Mouse (Mus musculus): Measurements from ENCODE around the gene Papola. TPM values are rescaled to one million over a fixed set of nuclear protein-coding genes. Genes with fewer than 3 reads are reported as not detected.

Gene Papola
- polyA plus RNA-seq, 1 experiment: 72.7 TPM

- no peaks in the 10 kb centered on the region for H3K79me2 ChIP-seq (ENCODE audit: control insufficient read depth, insufficient read depth)
- no peaks in the 10 kb centered on the region for H3K79me3 ChIP-seq (ENCODE audit: low read depth)
- H3ac ChIP-seq (ENCODE audit: control insufficient read depth, insufficient read length, low read depth): no peak overlapping the region
- H3K4me3 ChIP-seq (ENCODE audit: insufficient read depth, poor library complexity, severe bottlenecking): no peak overlapping the region
- no peaks in the 10 kb centered on the region for H3K27me3 ChIP-seq (ENCODE audit: control insufficient read depth, insufficient read depth, insufficient read length)
- no peaks in the 10 kb centered on the region for H3K36me3 ChIP-seq (ENCODE audit: control insufficient read depth, insufficient read depth)
- TF ChIP-seq FOSL1 (IDR thresholded peaks at IDR 0.05; ENCODE audit: insufficient read depth, low read length, poor library complexity, severe bottlenecking) (no peak), MYOG (IDR thresholded peaks at IDR 0.05; ENCODE audit: control insufficient read depth, extremely low read depth, insufficient read length) (no peak), CTCF (IDR thresholded peaks at IDR 0.05; ENCODE audit: control insufficient read depth, insufficient read depth, insufficient read length) (no peak), CEBPB (IDR thresholded peaks at IDR 0.05; ENCODE audit: low read depth) (no peak), MAX (IDR thresholded peaks at IDR 0.05) (no peak), MYOD1 (IDR thresholded peaks at IDR 0.05; ENCODE audit: control insufficient read depth, insufficient read length, low read depth) (no peak), USF1 (IDR thresholded peaks at IDR 0.05; ENCODE audit: low read depth) (no peak)
These were observed 36.4 kb upstream of the Papola start for GRCm38 (mm10) chr12:105748114-105748513.

GRCm38 (mm10) chr12:105753813-105754212, 30.7 kb upstream of the Papola start:
- TF ChIP-seq FOSL1 (IDR thresholded peaks at IDR 0.05; ENCODE audit: insufficient read depth, low read length, poor library complexity, severe bottlenecking): no peak
- no peak for TF ChIP-seq CEBPB (IDR thresholded peaks at IDR 0.05; ENCODE audit: low read depth)
- TF ChIP-seq CTCF (IDR thresholded peaks at IDR 0.05; ENCODE audit: control insufficient read depth, insufficient read depth, insufficient read length): no peak
- no peak for TF ChIP-seq MYOD1 (IDR thresholded peaks at IDR 0.05; ENCODE audit: control insufficient read depth, insufficient read length, low read depth)
- TF ChIP-seq USF1 (IDR thresholded peaks at IDR 0.05; ENCODE audit: low read depth): no peak
- TF ChIP-seq MAX (IDR thresholded peaks at IDR 0.05): no peak
- no peak for TF ChIP-seq MYOG (IDR thresholded peaks at IDR 0.05; ENCODE audit: control insufficient read depth, extremely low read depth, insufficient read length)
- no peak overlapping the region for H3ac ChIP-seq (ENCODE audit: control insufficient read depth, insufficient read length, low read depth)
- H3K36me3 ChIP-seq (ENCODE audit: control insufficient read depth, insufficient read depth): no peaks in the 10 kb centered on the region
- no peaks in the 10 kb centered on the region for H3K79me3 ChIP-seq (ENCODE audit: low read depth)
- no peak overlapping the region for H3K4me3 ChIP-seq (ENCODE audit: insufficient read depth, poor library complexity, severe bottlenecking)
- no peaks in the 10 kb centered on the region for H3K27me3 ChIP-seq (ENCODE audit: control insufficient read depth, insufficient read depth, insufficient read length)
- H3K79me2 ChIP-seq (ENCODE audit: control insufficient read depth, insufficient read depth): no peaks in the 10 kb centered on the region

GRCm38 (mm10) chr12:105757816-105758497, 26.5 kb upstream of the Papola start:
- no peaks in the 10 kb centered on the region for H3K79me3 ChIP-seq (ENCODE audit: low read depth)
- H3K27me3 ChIP-seq (ENCODE audit: control insufficient read depth, insufficient read depth, insufficient read length): no peaks in the 10 kb centered on the region
- H3K36me3 ChIP-seq (ENCODE audit: control insufficient read depth, insufficient read depth): no peaks in the 10 kb centered on the region
- no peak overlapping the region for H3ac ChIP-seq (ENCODE audit: control insufficient read depth, insufficient read length, low read depth)
- H3K79me2 ChIP-seq (ENCODE audit: control insufficient read depth, insufficient read depth): no peaks in the 10 kb centered on the region
- H3K4me3 ChIP-seq (ENCODE audit: insufficient read depth, poor library complexity, severe bottlenecking): no peak overlapping the region
- TF ChIP-seq FOSL1 (IDR thresholded peaks at IDR 0.05; ENCODE audit: insufficient read depth, low read length, poor library complexity, severe bottlenecking) (no peak), CTCF (IDR thresholded peaks at IDR 0.05; ENCODE audit: control insufficient read depth, insufficient read depth, insufficient read length) (no peak), MYOD1 (IDR thresholded peaks at IDR 0.05; ENCODE audit: control insufficient read depth, insufficient read length, low read depth) (no peak)

GRCm38 (mm10) chr12:105758911-105759310, 25.6 kb upstream of the Papola start:
- TF ChIP-seq MYOG (IDR thresholded peaks at IDR 0.05; ENCODE audit: control insufficient read depth, extremely low read depth, insufficient read length) (no peak), USF1 (IDR thresholded peaks at IDR 0.05; ENCODE audit: low read depth) (no peak), FOSL1 (IDR thresholded peaks at IDR 0.05; ENCODE audit: insufficient read depth, low read length, poor library complexity, severe bottlenecking) (no peak), MYOD1 (IDR thresholded peaks at IDR 0.05; ENCODE audit: control insufficient read depth, insufficient read length, low read depth) (no peak), CEBPB (IDR thresholded peaks at IDR 0.05; ENCODE audit: low read depth) (no peak), MAX (IDR thresholded peaks at IDR 0.05) (no peak), CTCF (IDR thresholded peaks at IDR 0.05; ENCODE audit: control insufficient read depth, insufficient read depth, insufficient read length) (no peak)

GRCm38 (mm10) chr12:105759849-105760478, 24.5 kb upstream of the Papola start:
- Histone ChIP-seq H3K79me2 (ENCODE audit: control insufficient read depth, insufficient read depth) (no peaks in the 10 kb centered on the region), H3K27me3 (ENCODE audit: control insufficient read depth, insufficient read depth, insufficient read length) (peaks cover 5% of the 10 kb centered on the region), H3K4me3 (ENCODE audit: insufficient read depth, poor library complexity, severe bottlenecking) (no peak overlapping the region), H3K79me3 (ENCODE audit: low read depth) (no peaks in the 10 kb centered on the region), H3ac (ENCODE audit: control insufficient read depth, insufficient read length, low read depth) (no peak overlapping the region), H3K36me3 (ENCODE audit: control insufficient read depth, insufficient read depth) (no peaks in the 10 kb centered on the region)
- TF ChIP-seq FOSL1 (IDR thresholded peaks at IDR 0.05; ENCODE audit: insufficient read depth, low read length, poor library complexity, severe bottlenecking): no peak
- TF ChIP-seq USF1 (IDR thresholded peaks at IDR 0.05; ENCODE audit: low read depth): no peak
- TF ChIP-seq MAX (IDR thresholded peaks at IDR 0.05): no peak
- TF ChIP-seq MYOG (IDR thresholded peaks at IDR 0.05; ENCODE audit: control insufficient read depth, extremely low read depth, insufficient read length): no peak
- TF ChIP-seq MYOD1 (IDR thresholded peaks at IDR 0.05; ENCODE audit: control insufficient read depth, insufficient read length, low read depth): no peak
- TF ChIP-seq CTCF (IDR thresholded peaks at IDR 0.05; ENCODE audit: control insufficient read depth, insufficient read depth, insufficient read length): no peak
- TF ChIP-seq CEBPB (IDR thresholded peaks at IDR 0.05; ENCODE audit: low read depth): no peak

More at GRCm38 (mm10) chr12:105758911-105759310, 25.6 kb upstream of the Papola start:
- no peak overlapping the region for H3K4me3 ChIP-seq (ENCODE audit: insufficient read depth, poor library complexity, severe bottlenecking)
- no peak overlapping the region for H3ac ChIP-seq (ENCODE audit: control insufficient read depth, insufficient read length, low read depth)
- no peaks in the 10 kb centered on the region for H3K79me2 ChIP-seq (ENCODE audit: control insufficient read depth, insufficient read depth)
- H3K36me3 ChIP-seq (ENCODE audit: control insufficient read depth, insufficient read depth): no peaks in the 10 kb centered on the region
- H3K79me3 ChIP-seq (ENCODE audit: low read depth): no peaks in the 10 kb centered on the region
- H3K27me3 ChIP-seq (ENCODE audit: control insufficient read depth, insufficient read depth, insufficient read length): no peaks in the 10 kb centered on the region
